Mouse (Mus musculus): ENCODE results near the gene Hoxd4.

Hoxd4 gene

GRCm38 (mm10) chr2:74732513-74733316 lies 21.0 kb downstream of the Hoxd4 start:
- no peak for DNase-seq

GRCm38 (mm10) chr2:74733317-74733661 lies 21.6 kb downstream of the Hoxd4 start:
- DNase-seq, result no peak

DNA sequence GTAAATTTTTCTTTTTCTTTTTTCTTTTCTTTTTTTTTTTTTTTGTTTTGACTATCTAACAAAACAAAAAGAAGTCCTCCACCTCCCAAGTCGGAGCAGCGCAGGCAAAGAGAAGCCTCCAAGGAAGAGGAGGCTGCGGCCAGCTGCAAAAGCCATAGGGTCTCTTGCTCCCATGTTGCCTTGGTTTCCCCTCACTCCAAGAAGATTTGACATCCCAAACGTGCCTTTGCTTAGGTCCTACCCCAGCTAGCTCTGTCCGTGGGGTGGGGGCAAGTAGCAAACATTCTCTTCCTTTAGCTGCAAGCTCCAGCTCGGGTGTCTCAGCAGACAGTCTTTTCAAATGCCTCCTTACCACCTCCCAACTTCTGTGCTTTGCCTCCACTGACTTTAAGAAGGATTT lies 22.0 kb downstream of the Hoxd4 start:
- DNase-seq, result no peak

DNA sequence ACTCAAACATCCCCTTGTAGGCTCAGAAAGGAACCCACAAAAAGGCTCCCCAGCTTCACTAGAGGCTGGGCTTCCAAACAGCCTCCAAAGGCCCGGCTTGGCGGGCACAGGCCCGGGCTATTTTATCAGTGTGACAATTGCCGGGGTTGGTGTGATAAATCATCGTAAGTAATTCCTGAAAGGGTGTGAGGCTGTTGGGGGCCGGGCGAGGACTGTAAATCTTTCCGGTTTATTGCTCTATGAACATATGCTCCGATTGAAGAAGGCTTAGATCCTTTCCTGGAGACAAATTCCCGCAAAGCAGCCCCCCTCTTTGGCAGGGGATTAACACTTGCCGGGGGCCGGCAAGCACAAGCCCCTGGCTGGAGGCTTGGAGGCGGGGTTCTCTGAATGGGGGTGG lies 22.7 kb downstream of the Hoxd4 start:
- DNase-seq, result no peak

DNA sequence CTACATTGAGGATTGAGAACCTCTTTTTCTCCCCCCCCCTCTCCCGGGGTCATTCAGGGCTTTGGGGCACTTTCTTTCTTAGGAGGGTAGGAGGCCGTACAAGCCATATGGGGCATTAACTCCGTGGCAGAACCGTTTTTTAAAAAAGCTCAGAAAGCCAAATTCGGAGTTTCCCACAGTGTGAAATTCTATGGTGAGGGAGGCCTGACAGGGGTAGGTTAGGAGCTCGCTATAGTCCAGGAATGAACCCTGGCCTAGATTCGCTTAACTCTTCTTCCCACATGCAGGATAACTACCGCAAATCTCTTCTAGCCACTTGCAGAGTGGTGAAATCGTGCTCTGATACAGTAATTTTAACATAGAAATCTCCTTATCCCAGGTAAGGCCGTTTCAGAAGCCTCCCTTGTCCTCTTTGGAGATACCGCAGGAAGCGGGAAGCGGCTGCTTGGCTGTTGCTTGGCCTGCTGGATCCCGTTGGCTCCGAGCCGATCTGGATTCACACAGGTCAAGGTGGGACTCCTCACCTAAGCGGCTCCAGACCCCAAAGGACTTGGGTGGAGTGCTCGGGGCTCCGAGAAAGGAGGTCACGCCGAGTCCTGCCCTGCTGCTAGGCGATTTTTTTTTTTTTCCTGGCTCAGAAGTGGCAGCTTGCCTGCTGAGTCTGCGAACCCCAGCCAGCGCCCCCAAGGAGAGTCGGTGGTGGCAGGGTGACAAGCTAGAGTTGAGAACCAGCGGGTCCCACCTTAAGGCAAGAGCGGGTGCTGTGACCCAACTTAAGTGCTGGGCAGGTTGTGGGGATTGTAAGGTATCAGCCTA lies 23.5 kb downstream of the Hoxd4 start:
- no peak for DNase-seq

- no peak for DNase-seq
These were observed 24.3 kb downstream of the Hoxd4 start for GRCm38 (mm10) chr2:74735851-74736687.

DNA sequence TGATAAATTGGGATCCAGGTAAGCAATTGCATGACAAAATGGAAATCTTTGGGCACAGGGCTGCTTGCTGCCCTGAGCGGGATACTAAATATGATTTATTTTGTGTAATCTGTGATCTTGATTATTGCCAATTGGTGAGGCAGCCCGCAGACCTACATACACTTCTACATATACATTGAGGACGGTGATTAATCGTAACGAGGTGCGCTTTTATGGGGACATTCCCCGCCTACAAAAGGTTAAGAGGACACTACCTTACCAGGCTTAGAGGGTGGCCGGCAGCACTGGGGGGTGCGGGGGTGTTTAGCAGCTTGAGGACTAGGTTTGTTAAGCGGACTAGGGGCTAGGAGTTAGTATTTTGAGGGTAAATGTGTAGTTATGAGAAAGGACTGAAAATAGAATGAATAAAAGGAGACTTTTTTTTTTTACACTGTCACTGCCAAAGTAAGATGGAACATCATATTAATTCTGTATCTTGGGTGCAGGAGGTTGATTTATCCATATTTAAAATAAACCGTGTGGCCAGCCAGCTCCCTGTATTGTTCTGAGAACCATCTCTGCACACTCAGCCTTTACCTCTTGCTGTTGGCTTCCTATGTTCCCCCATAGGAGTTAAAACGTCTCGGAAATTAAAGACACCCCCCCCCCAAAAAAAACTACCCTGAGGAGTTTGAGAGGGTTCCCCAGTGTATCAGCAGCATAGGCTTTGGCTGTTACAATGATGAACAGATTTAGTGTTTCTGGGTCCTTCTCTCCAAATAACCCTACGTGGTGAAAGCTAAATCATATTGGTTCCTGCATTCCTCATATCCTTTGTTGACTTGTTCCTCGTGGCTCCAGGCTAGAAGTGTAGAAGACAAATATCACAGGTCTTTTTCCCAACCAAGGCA lies 25.2 kb downstream of the Hoxd4 start:
- DNase-seq, result no peak

DNA sequence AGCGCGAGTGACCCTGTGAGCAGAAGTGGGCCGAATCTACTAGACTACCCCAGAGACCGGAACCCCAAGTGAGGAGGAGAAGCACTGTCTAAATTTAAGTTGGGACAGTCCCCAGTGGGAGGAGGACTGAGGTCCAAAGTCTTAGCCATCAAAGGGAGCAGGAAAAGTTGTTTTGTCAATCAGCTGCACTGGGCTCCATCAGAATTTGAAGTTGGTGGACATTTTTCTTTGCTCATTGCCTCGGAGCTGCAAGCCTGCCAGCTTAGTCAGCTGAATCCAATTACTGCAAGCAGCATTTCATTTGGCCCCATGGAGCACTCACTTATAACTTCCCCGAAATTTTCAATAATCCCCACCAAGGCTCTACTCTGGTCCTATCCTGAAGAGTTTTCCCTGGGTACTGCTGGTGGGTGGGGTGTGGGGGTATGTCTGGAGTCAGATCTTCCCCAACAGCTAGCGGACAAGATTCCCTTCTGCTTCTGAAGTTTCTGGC lies 25.9 kb downstream of the Hoxd4 start:
- DNase-seq, result no peak

DNA sequence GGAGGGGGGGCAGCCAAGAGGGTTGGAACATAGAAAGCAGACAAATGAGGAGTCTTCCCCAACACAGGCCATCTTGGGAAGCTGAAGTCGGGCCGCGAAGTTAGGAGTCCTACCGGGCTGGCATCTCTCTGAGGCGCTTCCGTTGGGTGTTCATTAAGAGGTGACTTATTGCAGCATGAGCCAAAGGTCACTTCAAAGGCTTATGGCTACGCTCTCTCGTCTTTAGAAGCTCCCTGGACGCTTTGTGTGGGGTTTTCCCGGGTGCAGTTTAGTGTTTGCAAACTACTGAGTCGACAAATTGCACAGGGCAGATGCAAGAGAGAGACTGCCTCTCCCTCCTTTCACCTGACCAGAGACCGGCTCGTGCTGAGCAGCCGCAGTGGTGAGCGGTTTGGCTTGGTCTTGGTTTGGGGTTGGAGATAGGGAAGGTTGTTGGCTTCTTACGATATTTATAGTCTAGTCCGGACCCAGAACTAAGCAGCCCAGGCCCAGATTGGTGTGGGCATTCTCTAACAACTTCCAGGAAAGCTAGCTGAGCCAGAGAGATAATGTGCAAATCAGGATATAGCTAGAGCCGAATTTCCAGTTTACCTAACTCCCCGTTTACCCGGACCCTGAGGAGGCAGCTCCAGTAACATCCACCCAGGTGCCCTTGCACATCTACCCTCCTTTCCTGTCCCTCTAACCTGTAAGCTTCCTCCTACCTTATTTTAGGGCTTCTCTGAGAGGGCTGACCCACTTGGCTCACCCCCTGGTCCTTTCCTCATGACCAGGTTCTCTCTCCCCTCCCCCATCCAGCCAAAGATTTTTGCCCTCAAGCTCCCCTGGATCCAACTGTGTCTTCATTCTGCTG lies 27.1 kb downstream of the Hoxd4 start:
- no peak for DNase-seq

DNA sequence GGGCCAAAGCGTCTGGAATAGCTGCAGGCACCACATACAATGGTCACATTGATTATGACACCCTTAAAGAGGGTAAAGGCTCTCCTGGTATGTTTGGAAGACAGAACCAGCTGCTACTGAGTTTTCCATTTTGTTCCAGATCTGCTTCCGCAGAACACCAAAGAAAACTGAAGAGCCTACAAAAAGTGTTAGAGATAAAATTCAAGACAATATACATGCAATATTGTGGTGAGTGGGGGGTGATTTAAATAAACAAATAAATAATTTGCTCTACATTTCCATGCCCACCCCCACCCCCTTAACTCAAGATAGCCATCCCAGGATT lies 27.7 kb downstream of the Hoxd4 start:
- no peak for DNase-seq

DNA sequence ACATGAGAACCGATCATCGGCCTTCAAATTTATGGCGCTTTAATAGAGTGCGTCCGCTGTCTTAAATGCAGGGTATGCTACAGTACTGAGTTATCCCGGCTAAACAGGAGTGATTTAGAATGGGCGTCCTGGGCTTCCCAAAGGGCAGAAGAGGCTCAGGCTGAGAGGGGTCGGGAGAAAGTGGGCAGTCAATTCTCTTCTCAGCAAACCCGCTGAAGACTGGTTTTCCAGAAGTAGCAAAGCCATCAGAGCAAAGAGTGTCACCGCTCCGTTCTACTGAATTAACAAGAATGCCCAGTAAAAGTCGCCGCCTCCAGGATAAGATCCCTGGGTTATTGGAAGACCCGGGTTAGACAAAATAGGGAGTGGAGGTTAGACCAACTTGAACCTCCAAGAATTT lies 28.1 kb downstream of the Hoxd4 start:
- no peak for DNase-seq

GRCm38 (mm10) chr2:74740311-74741091 lies 28.8 kb downstream of the Hoxd4 start:
- DNase-seq, result no peak

GRCm38 (mm10) chr2:74741252-74741978 lies 29.7 kb downstream of the Hoxd4 start:
- no peak for DNase-seq

- no peak for DNase-seq
These were observed 30.2 kb downstream of the Hoxd4 start for GRCm38 (mm10) chr2:74741979-74742277.

DNA sequence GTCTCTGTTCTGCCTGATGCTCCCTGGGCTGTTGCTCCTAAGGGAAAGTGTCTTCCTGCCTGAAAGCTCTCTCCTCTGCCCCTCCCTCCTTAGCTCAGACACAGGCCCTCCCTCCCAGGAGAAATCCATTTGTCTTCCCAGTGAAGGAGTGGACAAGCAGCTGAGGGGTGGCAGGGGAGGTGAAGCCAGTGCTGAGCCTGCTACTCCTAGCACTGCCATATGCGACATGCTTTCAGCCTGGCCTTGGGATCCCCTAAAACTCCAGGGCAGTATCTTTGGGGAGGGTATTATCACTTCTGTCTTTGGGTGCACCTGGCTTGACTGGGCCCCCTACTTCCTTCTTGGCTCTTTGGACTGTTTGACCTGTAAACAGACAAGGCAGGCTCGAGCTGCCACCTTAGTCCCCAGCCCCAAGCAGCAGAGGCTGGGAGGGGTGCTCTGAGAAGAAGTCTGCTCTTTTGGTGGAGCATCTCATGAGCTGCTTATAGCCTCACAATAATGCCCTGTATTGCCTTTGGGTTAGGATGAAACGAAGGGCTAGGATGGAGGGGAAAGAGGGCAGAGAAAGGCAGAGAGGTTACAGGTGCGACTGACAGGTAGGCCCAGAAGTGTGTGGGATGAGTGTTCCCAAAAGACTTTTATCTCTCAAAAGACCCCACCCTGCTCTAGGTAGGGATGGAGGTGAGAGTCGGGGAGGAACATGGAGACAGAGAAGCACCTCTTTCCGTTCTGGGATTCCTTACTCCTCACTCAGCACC lies 34.0 kb downstream of the Hoxd4 start:
- no peak for DNase-seq

GRCm38 (mm10) chr2:74746298-74746921 lies 34.7 kb downstream of the Hoxd4 start:
- no peak for DNase-seq

GRCm38 (mm10) chr2:74747006-74747405 lies 35.3 kb downstream of the Hoxd4 start:
- no peak for DNase-seq

- no peak for DNase-seq
These were observed 36.0 kb downstream of the Hoxd4 start for GRCm38 (mm10) chr2:74747661-74748141.
